Mouse (Mus musculus): Measurements from ENCODE around the gene Acsl1. TPM values are rescaled to one million over a fixed set of nuclear protein-coding genes. Genes with fewer than 3 reads are reported as not detected.

The Acsl1 gene
- total and polyA plus RNA-seq, 2 experiments from 2014 or later = 28.2 to 36.7 TPM

DNA sequence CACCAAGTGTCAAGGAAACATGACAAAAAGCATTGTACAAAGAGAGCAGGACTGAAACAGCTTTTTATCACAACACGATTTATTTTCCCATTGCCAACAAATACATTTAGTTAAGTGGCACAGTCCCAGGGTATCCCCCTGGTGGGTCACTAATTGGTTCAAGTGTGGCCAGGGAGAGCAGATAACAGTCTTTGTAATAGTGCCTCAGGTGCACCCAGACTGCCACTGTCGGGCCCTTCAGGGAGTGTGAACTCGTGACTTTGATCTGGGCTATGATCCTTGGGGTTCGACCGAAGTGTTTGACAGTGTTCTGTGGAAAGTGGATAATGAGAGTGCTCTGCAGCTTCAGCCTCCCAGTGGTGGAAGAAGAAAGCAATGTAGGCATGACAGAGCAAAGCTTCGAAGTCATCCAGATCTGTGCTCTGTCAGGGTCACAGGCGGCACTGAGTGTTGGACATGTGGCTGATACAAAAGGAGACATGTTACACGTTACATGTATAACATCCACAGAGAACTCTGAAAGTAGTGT lies 21.1 kb upstream of the Acsl1 start:
- ATAC-seq (ENCODE audit: low FRiP score) (0 out of 2 replicates have a peak, but pooled peaks have one; percentile 44), DNase-seq (ENCODE audit: low spot score) (no peak)
- Histone ChIP-seq H3K4me2 (ENCODE audit: low read depth, low read length, poor library complexity, severe bottlenecking) (no peak overlapping the region), H3K4me3 (ENCODE audit: low read depth, low read length) (no peak overlapping the region), H3K27ac (ENCODE audit: low read depth, low read length) (no peak overlapping the region), H3K27me3 (ENCODE audit: insufficient read depth, low read length) (no peaks in the 10 kb centered on the region; the same call in 1 of the 2 replicates), H3K9me3 (ENCODE audit: low read length) (no peaks in the 10 kb centered on the region), H3K4me1 (ENCODE audit: insufficient read depth, low read length) (no peaks in the 10 kb centered on the region), H3K9ac (replicated peaks; ENCODE audit: low read length, poor library complexity, severe bottlenecking) (no peak overlapping the region), H3K36me3 (ENCODE audit: insufficient read depth, low read length) (no peaks in the 10 kb centered on the region)
- WGBS = 58% methylated on average over 8 of the region's 8 CpGs
- TF ChIP-seq CTCF (IDR thresholded peaks at IDR 0.05) = peak; percentile 35

GRCm38 (mm10) chr8:46458215-46458811 lies 12.5 kb upstream of the Acsl1 start:
- H3K27ac ChIP-seq (ENCODE audit: low read depth, low read length) = no peak overlapping the region
- H3K36me3 ChIP-seq (ENCODE audit: insufficient read depth, low read length) = no peaks in the 10 kb centered on the region
- no peak overlapping the region for H3K4me3 ChIP-seq (ENCODE audit: low read depth, low read length)
- H3K9ac ChIP-seq (replicated peaks; ENCODE audit: low read length, poor library complexity, severe bottlenecking) = no peak overlapping the region
- no peak for ATAC-seq (ENCODE audit: low FRiP score)
- H3K4me2 ChIP-seq (ENCODE audit: low read depth, low read length, poor library complexity, severe bottlenecking) = no peak overlapping the region
- H3K27me3 ChIP-seq (ENCODE audit: insufficient read depth, low read length) = no peaks in the 10 kb centered on the region
- WGBS = 76% methylated on average over 6 of the region's 6 CpGs
- H3K9me3 ChIP-seq (ENCODE audit: low read length) = no peaks in the 10 kb centered on the region
- no peak for TF ChIP-seq CTCF (IDR thresholded peaks at IDR 0.05)
- H3K4me1 ChIP-seq (ENCODE audit: insufficient read depth, low read length) = no peaks in the 10 kb centered on the region
- DNase-seq (ENCODE audit: low spot score) = no peak

DNA sequence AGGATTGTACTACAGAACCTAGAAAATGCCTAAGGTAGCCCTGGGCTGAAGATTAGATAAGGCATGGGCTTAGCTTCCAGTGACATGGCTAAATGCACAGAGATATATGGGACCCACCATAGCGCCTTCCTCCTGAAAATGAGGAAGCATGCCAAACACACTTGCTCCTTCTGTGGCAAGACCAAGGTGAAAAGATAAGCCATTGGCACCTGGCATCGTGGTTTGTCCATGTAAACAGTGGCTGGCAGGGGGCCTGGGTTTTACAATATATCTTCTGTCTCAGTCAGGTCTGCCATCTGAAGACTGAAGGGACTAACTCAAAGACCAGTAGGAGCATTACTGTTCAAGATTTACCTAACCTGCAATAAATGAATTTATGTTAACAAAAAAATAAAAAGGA lies 2.4 kb upstream of the Acsl1 start:
- no peaks in the 10 kb centered on the region for H3K9me3 ChIP-seq (ENCODE audit: low read length)
- 88% methylated on average over 2 of the region's 2 CpGs for WGBS
- no peak overlapping the region for H3K4me2 ChIP-seq (ENCODE audit: low read depth, low read length, poor library complexity, severe bottlenecking)
- no peak overlapping the region for H3K9ac ChIP-seq (replicated peaks; ENCODE audit: low read length, poor library complexity, severe bottlenecking)
- H3K4me3 ChIP-seq (ENCODE audit: low read depth, low read length) = no peak overlapping the region
- ATAC-seq (ENCODE audit: low FRiP score) = no peak
- no peaks in the 10 kb centered on the region for H3K36me3 ChIP-seq (ENCODE audit: insufficient read depth, low read length)
- no peaks in the 10 kb centered on the region for H3K27me3 ChIP-seq (ENCODE audit: insufficient read depth, low read length)
- TF ChIP-seq CTCF (IDR thresholded peaks at IDR 0.05) = no peak
- H3K27ac ChIP-seq (ENCODE audit: low read depth, low read length) = no peak overlapping the region
- peaks cover 7% of the 10 kb centered on the region; the same call in 1 of the 2 replicates for H3K4me1 ChIP-seq (ENCODE audit: insufficient read depth, low read length)
- no peak for DNase-seq (ENCODE audit: low spot score)

DNA sequence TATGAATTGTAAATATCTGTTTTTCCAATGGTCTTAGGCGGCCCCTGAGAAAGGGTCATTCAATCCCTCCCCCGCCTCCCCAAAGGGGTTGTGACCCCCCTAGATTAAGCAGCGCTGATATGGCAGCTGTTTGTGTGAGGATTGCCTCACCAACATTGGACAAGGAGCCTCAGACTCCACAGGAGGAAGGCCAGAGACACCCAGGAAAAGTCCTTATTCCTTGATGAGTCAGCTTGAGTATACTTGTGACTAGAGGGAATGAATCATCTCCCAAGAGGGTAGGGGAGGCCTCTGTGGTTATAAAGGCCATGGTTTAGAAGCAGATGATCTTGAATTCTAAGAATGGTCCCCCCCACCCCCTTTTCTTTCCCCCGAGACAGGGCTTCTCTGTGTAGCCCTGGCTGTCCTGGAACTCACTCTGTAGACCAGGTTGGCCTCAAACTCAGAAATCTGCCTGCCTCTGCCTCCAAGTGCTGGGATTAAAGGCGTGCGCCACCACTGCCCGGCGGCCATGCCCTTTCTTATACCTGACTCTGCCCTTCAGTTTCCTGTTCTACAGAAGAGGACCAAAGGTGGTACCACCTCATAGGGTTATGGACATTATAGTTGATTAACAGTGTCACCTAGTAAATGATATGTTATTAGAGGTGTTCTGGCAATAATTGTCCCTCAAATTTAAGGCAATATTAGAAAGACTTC lies 1.6 kb upstream of the Acsl1 start:
- WGBS = 94% methylated on average over 8 of the region's 8 CpGs
- DNase-seq (ENCODE audit: low spot score) = no peak
- Histone ChIP-seq H3K4me1 (ENCODE audit: insufficient read depth, low read length) (peaks cover 7% of the 10 kb centered on the region; the same call in 1 of the 2 replicates), H3K4me2 (ENCODE audit: low read depth, low read length, poor library complexity, severe bottlenecking) (no peak overlapping the region), H3K4me3 (ENCODE audit: low read depth, low read length) (no peak overlapping the region), H3K36me3 (ENCODE audit: insufficient read depth, low read length) (no peaks in the 10 kb centered on the region), H3K27me3 (ENCODE audit: insufficient read depth, low read length) (no peaks in the 10 kb centered on the region), H3K27ac (ENCODE audit: low read depth, low read length) (no peak overlapping the region), H3K9me3 (ENCODE audit: low read length) (no peaks in the 10 kb centered on the region), H3K9ac (replicated peaks; ENCODE audit: low read length, poor library complexity, severe bottlenecking) (no peak overlapping the region)
- no peak for TF ChIP-seq CTCF (IDR thresholded peaks at IDR 0.05)
- ATAC-seq (ENCODE audit: low FRiP score) = no peak

- Histone ChIP-seq H3K9me3 (ENCODE audit: low read length) (no peaks in the 10 kb centered on the region), H3K27me3 (ENCODE audit: insufficient read depth, low read length) (no peaks in the 10 kb centered on the region), H3K4me3 (ENCODE audit: low read depth, low read length) (peak overlapping the region; percentile 95), H3K36me3 (ENCODE audit: insufficient read depth, low read length) (no peaks in the 10 kb centered on the region), H3K4me1 (ENCODE audit: insufficient read depth, low read length) (peaks cover 7% of the 10 kb centered on the region; the same call in 1 of the 2 replicates), H3K4me2 (ENCODE audit: low read depth, low read length, poor library complexity, severe bottlenecking) (peak overlapping the region; percentile 77), H3K9ac (replicated peaks; ENCODE audit: low read length, poor library complexity, severe bottlenecking) (no peak overlapping the region), H3K27ac (ENCODE audit: low read depth, low read length) (peak overlapping the region; percentile 91)
- DNase-seq (ENCODE audit: low spot score) (peak; percentile 10), ATAC-seq (ENCODE audit: low FRiP score) (peak; percentile 3)
- WGBS = 38% methylated on average over 15 of the region's 15 CpGs
- TF ChIP-seq CTCF (IDR thresholded peaks at IDR 0.05) = no peak
These were observed 596 bp upstream of the Acsl1 start for GRCm38 (mm10) chr8:46470091-46470791.
